Mouse (Mus musculus) hindbrain, postnatal 0 days (tissue): ENCODE results near the gene Mical3. TPM values are rescaled to one million over a fixed set of nuclear protein-coding genes. Genes with fewer than 3 reads are reported as not detected.

ENCODE experiments used
- ATAC-seq: fragments of 200-750 bp; cut with Nextera tagmentation; 2 replicates; pipeline ENCODE4 v1.8.0; 2017; ENCODE audit warnings: mild to moderate bottlenecking, moderate TSS enrichment, moderate library complexity
- DNase-seq: peaks from one replicate; pipeline ENCODE4 v3.0.0-alpha.2; 2015; ENCODE audit warnings: low spot score
- H3K27ac ChIP-seq: fragments of 300-500 bp; sonication (generic); 2 replicates; pipeline ENCODE4 v1.5.1; 2014; ENCODE audit warnings: mild to moderate bottlenecking
- H3K27me3 ChIP-seq: fragments of 300-500 bp; sonication (generic); 2 replicates; pipeline ENCODE4 v1.6.1; 2014; ENCODE audit warnings: low read length, mixed read lengths; ENCODE audit not compliant: insufficient read depth
- H3K36me3 ChIP-seq: fragments of 300-500 bp; sonication (generic); 2 replicates; pipeline ENCODE4 v1.6.1; 2014; ENCODE audit warnings: low read length, mixed read lengths; ENCODE audit not compliant: insufficient read depth
- H3K4me1 ChIP-seq: fragments of 300-500 bp; sonication (generic); 2 replicates; pipeline ENCODE4 v1.6.1; 2014; ENCODE audit warnings: antibody characterized with exemption, low read length, mixed read lengths; ENCODE audit not compliant: insufficient read depth
- H3K4me2 ChIP-seq: fragments of 300-500 bp; sonication (generic); 2 replicates; pipeline ENCODE4 v1.6.1; 2014; ENCODE audit warnings: low read depth, mild to moderate bottlenecking, low read length, moderate library complexity, mixed read lengths
- H3K4me3 ChIP-seq: fragments of 300-500 bp; sonication (generic); 2 replicates; pipeline ENCODE4 v1.5.1; 2014; ENCODE audit warnings: low read length
- H3K9ac ChIP-seq: fragments of 300-500 bp; sonication (generic); replicated peaks from 2 replicates; pipeline ENCODE4 v1.6.1; 2014; ENCODE audit warnings: mild to moderate bottlenecking, low read length, moderate library complexity, mixed read lengths
- H3K9me3 ChIP-seq: fragments of 300-500 bp; sonication (generic); 2 replicates; pipeline ENCODE4 v1.6.1; 2016; ENCODE audit warnings: low read length, mixed read lengths
- CTCF ChIP-seq: IDR thresholded peaks from 2 replicates; pipeline ENCODE4 v1.5.1; 2016; ENCODE audit warnings: antibody characterized with exemption, control low read depth, low read depth
- WGBS: fragments of 180-500 bp; shearing (Covaris S2); extraction: QIAGEN DNeasy Blood & Tissue Kit; methylation state at CpG from one replicate; pipeline ENCODE4 v1.1.7; 2014; 5-methylcytosine and 5-hydroxymethylcytosine counted together
- polyA plus RNA-seq: library from polyadenylated mRNA; unstranded; fragments of >200 nt; fragmentation: Nextera tagmentation; extraction: Ambion mirVana; gene quantifications from 2 replicates; pipeline ENCODE4 v1.2.1, GENCODE M21; 2015
- total RNA-seq: library from RNA; depleted of rRNA; stranded (reverse); fragments of >200 nt; gene quantifications from 2 replicates; pipeline ENCODE4 v1.2.3, GENCODE M21; 2014

Mical3 gene
- total and polyA plus RNA-seq, 2 experiments from 2014 or later = 19.3 to 60.2 TPM

GRCm38 (mm10) chr6:121051972-121052629, 78.7 kb downstream of the Mical3 start:
- Histone ChIP-seq H3K27ac (no peak overlapping the region), H3K4me3 (no peak overlapping the region), H3K9me3 (no peaks in the 10 kb centered on the region), H3K4me2 (no peak overlapping the region), H3K4me1 (no peaks in the 10 kb centered on the region; the same call in 1 of the 2 replicates), H3K27me3 (no peaks in the 10 kb centered on the region), H3K9ac (no peak overlapping the region), H3K36me3 (no peaks in the 10 kb centered on the region)
- DNase-seq (no peak), ATAC-seq (no peak)
- 93% methylated on average over 13 of the region's 13 CpGs for WGBS
- TF ChIP-seq CTCF = no peak

GRCm38 (mm10) chr6:121051411-121051810, 79.4 kb downstream of the Mical3 start:
- ATAC-seq = no peak
- no peak overlapping the region for H3K4me3 ChIP-seq

DNA sequence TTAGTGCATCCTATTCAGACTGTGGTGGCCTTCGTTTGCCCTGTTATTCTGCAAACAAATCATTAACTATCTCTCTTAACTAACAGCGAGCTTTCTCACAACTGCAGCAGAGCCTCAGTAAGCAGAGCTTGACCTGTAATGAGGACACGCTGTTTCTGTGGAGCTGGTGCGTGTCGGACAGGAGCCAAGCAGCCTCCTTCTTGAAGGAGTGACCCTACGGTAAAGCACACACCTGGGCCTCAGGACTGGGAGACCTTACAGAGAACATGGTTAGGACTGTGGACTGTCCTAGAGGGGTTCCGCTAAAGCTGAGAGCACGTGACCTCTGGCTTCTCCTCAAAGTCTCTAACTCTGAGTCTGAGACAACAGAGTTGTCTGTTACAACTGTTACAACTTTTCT, 82.1 kb downstream of the Mical3 start:
- H3K27me3 ChIP-seq = no peaks in the 10 kb centered on the region
- H3K36me3 ChIP-seq = no peaks in the 10 kb centered on the region
- H3K9me3 ChIP-seq = no peaks in the 10 kb centered on the region
- no peak overlapping the region for H3K27ac ChIP-seq
- no peak for TF ChIP-seq CTCF
- H3K4me2 ChIP-seq = no peak overlapping the region
- no peak overlapping the region for H3K4me3 ChIP-seq
- DNase-seq (no peak), ATAC-seq (no peak)
- WGBS = 60% methylated on average over 8 of the region's 8 CpGs
- no peak overlapping the region for H3K9ac ChIP-seq
- peaks cover 3% of the 10 kb centered on the region for H3K4me1 ChIP-seq

More at GRCm38 (mm10) chr6:121051411-121051810, 79.4 kb downstream of the Mical3 start:
- WGBS = 72% methylated on average over 8 of the region's 8 CpGs
- DNase-seq = no peak
- Histone ChIP-seq H3K27me3 (no peaks in the 10 kb centered on the region), H3K9ac (no peak overlapping the region), H3K4me1 (no peaks in the 10 kb centered on the region; the same call in 1 of the 2 replicates), H3K9me3 (no peaks in the 10 kb centered on the region), H3K4me2 (no peak overlapping the region), H3K36me3 (no peaks in the 10 kb centered on the region), H3K27ac (no peak overlapping the region)
- TF ChIP-seq CTCF = no peak

DNA sequence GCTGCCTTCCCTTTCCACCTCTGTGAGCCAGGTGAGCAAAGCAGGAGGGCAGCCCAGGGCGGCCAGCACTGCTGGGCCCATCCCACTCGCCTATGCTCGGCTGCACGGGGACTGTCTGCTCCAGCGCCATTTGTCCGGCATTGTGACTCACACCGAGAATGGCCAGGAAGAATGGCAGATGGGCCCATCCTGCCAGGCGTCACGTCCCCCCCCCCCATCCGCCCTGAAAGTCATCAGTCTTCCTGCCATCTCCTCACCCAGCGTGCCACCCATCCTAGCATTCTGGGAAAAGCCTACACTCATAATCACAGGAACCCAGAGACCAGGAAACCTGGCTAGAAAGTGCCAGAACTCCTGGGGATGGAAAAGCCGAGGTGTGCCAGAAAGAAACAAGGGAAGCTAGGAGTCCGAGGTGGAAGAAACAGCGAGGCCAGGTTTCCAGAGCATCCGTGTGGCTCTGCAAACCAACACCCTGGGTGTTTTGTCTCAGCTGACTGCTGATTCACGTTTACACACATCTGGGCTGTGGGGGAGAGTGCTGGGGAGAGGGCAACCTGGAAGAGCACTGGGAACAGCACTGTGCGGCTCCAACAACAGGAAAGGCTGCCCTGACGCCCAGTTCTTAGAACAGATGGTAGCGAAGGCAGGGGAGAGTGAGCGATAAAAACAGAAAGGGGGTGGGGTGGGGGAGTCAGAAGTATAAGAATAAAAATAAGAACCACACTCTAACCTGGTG, 85.3 kb downstream of the Mical3 start:
- H3K4me1 ChIP-seq = peaks cover 3% of the 10 kb centered on the region
- H3K27ac ChIP-seq = peak overlapping the region; percentile 45; the same call in 1 of the 2 replicates
- no peak overlapping the region for H3K4me3 ChIP-seq
- no peak overlapping the region for H3K9ac ChIP-seq
- peaks cover 2% of the 10 kb centered on the region; the same call in 1 of the 2 replicates for H3K36me3 ChIP-seq
- H3K9me3 ChIP-seq = no peaks in the 10 kb centered on the region
- 41% methylated on average over 18 of the region's 20 CpGs for WGBS
- ATAC-seq = peak; percentile 43; the same call in 1 of the 2 replicates
- no peaks in the 10 kb centered on the region for H3K27me3 ChIP-seq
- DNase-seq = no peak
- no peak overlapping the region for H3K4me2 ChIP-seq
- TF ChIP-seq CTCF = no peak

GRCm38 (mm10) chr6:121043434-121044189, 87.2 kb downstream of the Mical3 start:
- TF ChIP-seq CTCF = no peak
- H3K36me3 ChIP-seq = peaks cover 11% of the 10 kb centered on the region; the same call in 1 of the 2 replicates
- DNase-seq (no peak), ATAC-seq (no peak)
- H3K9ac ChIP-seq = no peak overlapping the region
- H3K4me3 ChIP-seq = no peak overlapping the region
- H3K9me3 ChIP-seq = no peaks in the 10 kb centered on the region
- H3K27me3 ChIP-seq = no peaks in the 10 kb centered on the region
- H3K27ac ChIP-seq = no peak overlapping the region
- H3K4me2 ChIP-seq = no peak overlapping the region
- peaks cover 3% of the 10 kb centered on the region; the same call in 1 of the 2 replicates for H3K4me1 ChIP-seq
- 71% methylated on average over 14 of the region's 14 CpGs for WGBS

DNA sequence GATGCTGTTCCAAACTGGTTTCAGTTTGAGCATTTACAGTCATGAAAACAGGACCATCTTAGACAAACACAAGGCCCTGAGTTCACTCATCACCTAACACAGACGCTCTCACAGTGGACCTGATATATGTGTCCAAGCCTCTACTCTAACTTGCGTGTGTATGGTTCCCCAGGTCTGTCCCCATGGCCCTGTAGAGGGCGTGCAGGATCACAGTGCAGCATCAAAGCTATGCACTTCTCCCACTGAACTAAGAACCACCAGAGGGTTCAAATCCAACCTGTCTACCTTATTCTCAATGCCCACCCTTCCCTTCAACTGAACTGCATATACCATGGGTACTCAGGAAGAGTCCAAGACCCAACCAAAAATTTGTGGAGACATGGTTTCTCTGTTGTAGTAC, 91.1 kb downstream of the Mical3 start:
- Histone ChIP-seq H3K27ac (no peak overlapping the region), H3K4me1 (no peaks in the 10 kb centered on the region), H3K9me3 (no peaks in the 10 kb centered on the region), H3K4me3 (no peak overlapping the region), H3K9ac (no peak overlapping the region), H3K4me2 (no peak overlapping the region), H3K27me3 (no peaks in the 10 kb centered on the region), H3K36me3 (peaks cover 17% of the 10 kb centered on the region; the same call in 1 of the 2 replicates)
- DNase-seq = no peak
- no peak for ATAC-seq
- 93% methylated on average over 3 of the region's 3 CpGs for WGBS
- TF ChIP-seq CTCF = no peak
